Mouse (Mus musculus): ENCODE data around the gene Creld2. TPM values are rescaled to one million over a fixed set of nuclear protein-coding genes. Genes with fewer than 3 reads are reported as not detected.

Creld2 gene
- polyA plus RNA-seq, 2 experiments = 25.4 to 38.6 TPM

DNA sequence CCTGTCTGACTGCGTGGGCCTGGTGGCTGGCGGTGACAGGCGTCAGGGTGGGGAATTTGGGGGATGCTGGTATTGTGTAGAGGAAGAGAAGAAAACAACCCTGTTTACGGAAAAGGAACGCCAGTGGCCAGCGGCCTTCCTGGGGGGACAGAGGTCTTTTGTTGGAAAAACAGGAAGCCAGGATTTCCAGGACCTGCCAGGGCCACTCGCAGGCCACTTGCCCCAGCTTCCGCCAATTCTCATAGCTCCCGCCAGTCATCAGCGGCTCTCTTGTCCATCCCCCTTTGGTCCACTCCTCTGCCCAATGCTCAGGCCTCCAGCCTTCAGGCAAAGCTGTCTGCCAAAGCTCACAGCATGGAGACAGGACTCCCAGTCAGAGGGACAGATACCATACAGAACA is 20.7 kb downstream of the Creld2 start:
- Histone ChIP-seq H3K27ac (no peak overlapping the region), H3K9me3 (ENCODE audit: control insufficient read depth, low read length) (no peaks in the 10 kb centered on the region), H3K9ac (replicated peaks) (no peak overlapping the region), H3K36me3 (replicated peaks; ENCODE audit: control insufficient read depth, insufficient read depth, low read depth) (no peaks in the 10 kb centered on the region), H3K4me3 (ENCODE audit: insufficient read depth in 1 of 2, low read depth in 2 of 2, low read length in 2 of 2) (no peak overlapping the region), H3K4me2 (ENCODE audit: low read depth) (no peak overlapping the region), H3K27me3 (ENCODE audit: control insufficient read depth, insufficient read depth, low read length) (no peaks in the 10 kb centered on the region; the same call in 1 of the 2 replicates), H3K4me1 (replicated peaks; ENCODE audit: control insufficient read depth in 2 of 2, insufficient read depth in 2 of 2, low read length in 1 of 2) (0 out of 4 replicates have a peak, but pooled peaks cover 0 to 7% of the 10 kb centered on the region in 2 experiments)
- TF ChIP-seq CTCF (IDR thresholded peaks at IDR 0.05; ENCODE audit: low read depth) (no peak), EP300 (IDR thresholded peaks at IDR 0.05; ENCODE audit: low read depth) (no peak)
- DNase-seq (ENCODE audit: low read depth in 3 of 3, low spot score in 3 of 3) = no peak
- no peak for ATAC-seq (ENCODE audit: insufficient read depth)
- WGBS (ENCODE audit: insufficient replicate concordance) = 61% methylated on average over 10 of the region's 10 CpGs

DNA sequence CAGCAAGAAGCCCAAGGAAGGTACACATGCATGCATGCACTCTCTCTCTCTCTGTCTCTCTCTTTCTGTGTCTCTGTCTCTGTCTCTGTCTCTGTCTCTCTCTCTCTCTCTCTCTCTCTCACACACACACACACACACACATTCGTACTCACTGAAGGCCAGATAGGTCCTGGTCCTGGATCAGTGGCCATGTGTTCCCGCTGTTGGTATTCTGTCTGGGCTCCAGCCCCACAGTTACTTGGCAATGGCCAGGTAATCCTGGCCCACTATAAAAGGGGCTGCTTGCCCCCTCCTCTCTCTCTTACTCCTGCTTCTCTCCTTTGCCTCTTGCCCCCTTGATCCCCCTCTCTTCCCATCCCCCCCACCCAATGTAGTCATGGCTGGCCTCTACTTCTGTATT is 21.7 kb downstream of the Creld2 start:
- TF ChIP-seq CTCF (IDR thresholded peaks at IDR 0.05; ENCODE audit: low read depth) = no peak
- no peak for TF ChIP-seq EP300 (IDR thresholded peaks at IDR 0.05; ENCODE audit: low read depth)
- ATAC-seq (ENCODE audit: insufficient read depth) (no peak), DNase-seq (ENCODE audit: low read depth in 3 of 3, low spot score in 3 of 3) (no peak)
- Histone ChIP-seq H3K27ac (no peak overlapping the region), H3K36me3 (replicated peaks; ENCODE audit: control insufficient read depth, insufficient read depth, low read depth) (no peaks in the 10 kb centered on the region), H3K9me3 (ENCODE audit: control insufficient read depth, low read length) (no peaks in the 10 kb centered on the region), H3K4me1 (replicated peaks; ENCODE audit: control insufficient read depth in 2 of 2, insufficient read depth in 2 of 2, low read length in 1 of 2) (0 out of 4 replicates have a peak, but pooled peaks cover 0 to 7% of the 10 kb centered on the region in 2 experiments), H3K27me3 (ENCODE audit: control insufficient read depth, insufficient read depth, low read length) (no peaks in the 10 kb centered on the region; the same call in 1 of the 2 replicates), H3K9ac (replicated peaks) (no peak overlapping the region), H3K4me3 (ENCODE audit: insufficient read depth in 1 of 2, low read depth in 2 of 2, low read length in 2 of 2) (no peak overlapping the region), H3K4me2 (ENCODE audit: low read depth) (no peak overlapping the region)
- 64% methylated on average over 2 of the region's 2 CpGs for WGBS (ENCODE audit: insufficient replicate concordance)

DNA sequence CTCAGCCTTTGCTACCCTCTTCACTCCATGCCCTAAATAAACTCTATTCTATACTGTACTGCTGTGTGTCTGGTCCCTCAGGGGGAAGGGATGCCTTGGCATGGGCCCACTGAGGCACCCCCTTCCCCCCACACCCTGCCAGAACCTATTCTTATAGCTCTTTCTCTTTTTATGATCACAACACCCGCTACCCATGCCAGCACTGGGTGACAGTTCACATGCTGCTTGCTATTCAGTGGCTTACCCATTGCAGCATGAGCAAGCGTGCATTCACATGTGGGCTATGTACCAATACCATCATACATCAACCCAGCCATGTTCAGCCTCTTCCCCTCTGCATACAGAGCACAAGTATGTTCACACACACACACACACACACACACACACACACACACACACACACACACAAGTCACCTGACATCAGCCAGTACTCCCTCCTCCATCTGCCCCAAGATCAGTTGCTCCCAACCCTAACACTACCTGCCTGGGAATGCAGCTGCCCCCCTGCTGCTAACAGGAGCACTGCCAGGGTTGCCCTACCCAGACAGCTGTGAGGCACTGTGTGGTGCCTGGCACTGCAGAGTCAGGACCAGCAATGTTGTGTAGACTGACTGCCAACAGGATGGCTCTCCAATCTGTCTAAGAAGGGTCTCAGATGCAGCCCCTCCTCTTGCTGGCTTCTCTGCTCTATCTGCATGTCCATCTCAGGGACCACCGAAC is 22.3 kb downstream of the Creld2 start:
- Histone ChIP-seq H3K27me3 (ENCODE audit: control insufficient read depth, insufficient read depth, low read length) (no peaks in the 10 kb centered on the region; the same call in 1 of the 2 replicates), H3K27ac (no peak overlapping the region), H3K36me3 (replicated peaks; ENCODE audit: control insufficient read depth, insufficient read depth, low read depth) (no peaks in the 10 kb centered on the region), H3K9ac (replicated peaks) (no peak overlapping the region), H3K4me3 (ENCODE audit: insufficient read depth in 1 of 2, low read depth in 2 of 2, low read length in 2 of 2) (no peak overlapping the region), H3K4me2 (ENCODE audit: low read depth) (no peak overlapping the region), H3K4me1 (replicated peaks; ENCODE audit: control insufficient read depth in 2 of 2, insufficient read depth in 2 of 2, low read length in 1 of 2) (0 out of 4 replicates have a peak, but pooled peaks cover 0 to 4% of the 10 kb centered on the region in 2 experiments), H3K9me3 (ENCODE audit: control insufficient read depth, low read length) (no peaks in the 10 kb centered on the region)
- WGBS (ENCODE audit: insufficient replicate concordance) = 73% methylated on average over 3 of the region's 3 CpGs
- DNase-seq (ENCODE audit: low read depth in 3 of 3, low spot score in 3 of 3) (no peak), ATAC-seq (ENCODE audit: insufficient read depth) (no peak)
- no peak for TF ChIP-seq CTCF (IDR thresholded peaks at IDR 0.05; ENCODE audit: low read depth)
- no peak for TF ChIP-seq EP300 (IDR thresholded peaks at IDR 0.05; ENCODE audit: low read depth)

DNA sequence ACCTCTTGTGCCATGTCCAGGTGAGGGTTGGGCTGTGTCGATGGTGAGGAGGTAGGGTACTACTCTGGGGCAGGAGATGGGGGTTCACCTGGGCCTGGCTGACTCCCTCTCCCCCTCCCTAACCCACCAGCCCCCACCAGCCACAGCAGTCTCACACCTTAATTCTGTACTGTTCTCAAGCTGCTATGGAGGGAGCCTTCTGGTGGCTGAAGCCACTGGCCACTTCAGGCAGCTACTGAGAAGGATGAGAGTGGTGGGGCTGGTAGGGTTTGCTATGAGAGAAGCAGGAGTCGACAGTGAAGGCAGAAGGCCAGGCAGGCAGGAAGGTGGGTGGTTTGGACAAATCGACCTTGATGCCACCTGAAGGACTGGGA is 22.8 kb downstream of the Creld2 start:
- 40% methylated on average over 3 of the region's 3 CpGs for WGBS (ENCODE audit: insufficient replicate concordance)
- no peak for ATAC-seq (ENCODE audit: insufficient read depth)

DNA sequence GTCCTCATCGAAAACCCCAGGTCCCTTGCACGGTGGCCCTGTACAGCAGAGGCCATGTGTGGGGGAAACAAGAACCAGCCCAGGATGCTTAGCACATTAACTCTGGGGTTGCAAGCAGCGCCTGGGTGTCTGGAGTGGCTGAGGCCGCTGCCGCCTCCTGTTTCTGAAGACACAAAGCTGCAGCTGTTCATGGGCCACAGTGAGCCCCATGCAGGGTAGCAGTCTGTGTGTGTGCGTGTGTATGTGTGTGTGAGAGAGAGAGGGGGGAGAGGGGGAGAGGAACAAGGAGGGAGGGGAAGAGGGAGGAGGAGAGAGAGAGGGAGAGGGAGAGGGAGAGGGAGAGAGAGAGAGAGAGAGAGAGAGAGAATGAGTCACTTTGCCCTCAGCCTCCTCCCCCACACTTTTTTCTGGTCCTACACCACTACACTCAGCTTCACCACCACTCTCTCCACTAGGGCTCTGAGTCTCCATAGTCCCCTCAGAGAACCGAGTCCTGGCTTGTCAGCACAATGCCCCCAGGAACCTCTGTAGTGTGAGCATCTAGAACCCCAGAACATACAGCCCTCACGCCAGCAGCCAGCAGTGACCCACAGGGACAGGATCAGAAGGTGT is 24.1 kb downstream of the Creld2 start:
- Histone ChIP-seq H3K36me3 (replicated peaks; ENCODE audit: control insufficient read depth, insufficient read depth, low read depth) (no peaks in the 10 kb centered on the region), H3K27ac (no peak overlapping the region), H3K4me3 (ENCODE audit: insufficient read depth in 1 of 2, low read depth in 2 of 2, low read length in 2 of 2) (no peak overlapping the region), H3K9ac (replicated peaks) (no peak overlapping the region), H3K4me1 (replicated peaks; ENCODE audit: control insufficient read depth in 2 of 2, insufficient read depth in 2 of 2, low read length in 1 of 2) (no peaks in the 10 kb centered on the region), H3K4me2 (ENCODE audit: low read depth) (no peak overlapping the region), H3K27me3 (ENCODE audit: control insufficient read depth, insufficient read depth, low read length) (no peaks in the 10 kb centered on the region; the same call in 1 of the 2 replicates), H3K9me3 (ENCODE audit: control insufficient read depth, low read length) (no peaks in the 10 kb centered on the region)
- TF ChIP-seq CTCF (IDR thresholded peaks at IDR 0.05; ENCODE audit: low read depth) (no peak), EP300 (IDR thresholded peaks at IDR 0.05; ENCODE audit: low read depth) (no peak)
- no peak for ATAC-seq (ENCODE audit: insufficient read depth)
- no peak for DNase-seq (ENCODE audit: low read depth in 3 of 3, low spot score in 3 of 3)
- 42% methylated on average over 8 of the region's 8 CpGs for WGBS (ENCODE audit: insufficient replicate concordance)

More for the DNA sequence above, 22.8 kb downstream of the Creld2 start:
- TF ChIP-seq CTCF (IDR thresholded peaks at IDR 0.05; ENCODE audit: low read depth) (no peak), EP300 (IDR thresholded peaks at IDR 0.05; ENCODE audit: low read depth) (no peak)
- 0 out of 4 replicates have a peak, but pooled peaks cover 0 to 3% of the 10 kb centered on the region in 2 experiments for H3K4me1 ChIP-seq (replicated peaks; ENCODE audit: control insufficient read depth in 2 of 2, insufficient read depth in 2 of 2, low read length in 1 of 2)
- H3K9ac ChIP-seq (replicated peaks) = no peak overlapping the region
- no peaks in the 10 kb centered on the region; the same call in 1 of the 2 replicates for H3K27me3 ChIP-seq (ENCODE audit: control insufficient read depth, insufficient read depth, low read length)
- DNase-seq (ENCODE audit: low read depth in 3 of 3, low spot score in 3 of 3) = no peak
- H3K4me2 ChIP-seq (ENCODE audit: low read depth) = no peak overlapping the region
- H3K27ac ChIP-seq = no peak overlapping the region
- no peaks in the 10 kb centered on the region for H3K36me3 ChIP-seq (replicated peaks; ENCODE audit: control insufficient read depth, insufficient read depth, low read depth)
- no peak overlapping the region for H3K4me3 ChIP-seq (ENCODE audit: insufficient read depth in 1 of 2, low read depth in 2 of 2, low read length in 2 of 2)
- no peaks in the 10 kb centered on the region for H3K9me3 ChIP-seq (ENCODE audit: control insufficient read depth, low read length)

All from liver, embryonic 14.5 days (tissue).